Mouse (Mus musculus): ENCODE results near the gene Tmem143.
"Not testable (repeated sequence)": the region's sequence is repeated elsewhere in the genome, so short reads cannot be mapped to it uniquely, and the experiment has no call there.

DNA sequence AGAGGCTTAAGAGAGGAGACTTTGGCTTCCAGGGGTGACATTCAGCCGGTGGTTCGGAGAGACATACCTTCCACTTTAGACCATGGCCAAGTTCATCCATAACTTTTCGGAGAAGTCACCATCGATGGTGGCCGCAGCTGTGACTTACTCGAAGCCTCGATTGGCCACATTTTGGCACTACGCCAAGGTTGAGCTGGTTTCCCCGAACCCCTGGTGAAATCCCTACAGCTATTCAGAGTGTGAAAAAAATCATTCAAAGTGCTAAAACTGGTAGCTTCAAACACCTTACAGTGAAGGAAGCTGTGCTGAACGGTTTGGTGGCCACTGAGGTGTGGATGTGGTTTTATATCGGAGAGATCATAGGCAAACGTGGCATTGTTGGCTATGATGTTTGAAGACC lies 37.0 kb downstream of the Tmem143 start:
- not testable (repeated sequence) for TF ChIP-seq MAX (IDR thresholded peaks at IDR 0.05); CTCF (IDR thresholded peaks at IDR 0.05; ENCODE audit: control insufficient read depth, insufficient read depth, insufficient read length); MYOG (IDR thresholded peaks at IDR 0.05; ENCODE audit: control insufficient read depth, extremely low read depth, insufficient read length); MYOD1 (IDR thresholded peaks at IDR 0.05; ENCODE audit: control insufficient read depth, insufficient read length, low read depth); FOSL1 (IDR thresholded peaks at IDR 0.05; ENCODE audit: insufficient read depth, low read length, poor library complexity, severe bottlenecking); USF1 (IDR thresholded peaks at IDR 0.05; ENCODE audit: low read depth); CEBPB (IDR thresholded peaks at IDR 0.05; ENCODE audit: low read depth)
